Mouse (Mus musculus) liver, adult 2 months (tissue): Measurements from ENCODE around the gene Ptpdc1.

ENCODE experiments used
- CTCF ChIP-seq: fragments of 200-500 bp; IDR thresholded peaks from 2 replicates; pipeline ENCODE4 v1.5.1; 2011; ENCODE audit warnings: low read depth, low read length, control low read depth
- POLR2A ChIP-seq: fragments of 200-500 bp; IDR thresholded peaks from 2 replicates; pipeline ENCODE4 v1.6.1; 2011; ENCODE audit warnings: low read length, control low read depth; ENCODE audit not compliant: insufficient read depth; ENCODE audit errors: extremely low read depth

GRCm38 (mm10) chr13:48624968-48625398, 481 bp downstream of the Ptpdc1 start:
- TF ChIP-seq POLR2A (no peak), CTCF (no peak)
